Mouse (Mus musculus) thymus, adult 2 months (tissue): ENCODE data around the gene Tspan32. TPM values are rescaled to one million over a fixed set of nuclear protein-coding genes. Genes with fewer than 3 reads are reported as not detected.

Source experiments
- DNase-seq: peaks from one replicate; pipeline ENCODE4 v3.0.0; 2021
- H3K27ac ChIP-seq: fragments of 200-500 bp; 2 replicates; pipeline ENCODE4 v1.5.1; 2012; ENCODE audit warnings: low read length, control low read depth; ENCODE audit not compliant: control insufficient read depth, insufficient read depth
- H3K27me3 ChIP-seq: fragments of 200-500 bp; 2 replicates; pipeline ENCODE4 v1.6.1; 2012; ENCODE audit warnings: mild to moderate bottlenecking, low read length, moderate library complexity, mixed read lengths; ENCODE audit not compliant: control insufficient read depth, insufficient read depth
- H3K36me3 ChIP-seq: fragments of 200-500 bp; 2 replicates; pipeline ENCODE4 v1.6.1; 2012; ENCODE audit warnings: mild to moderate bottlenecking, low read length, moderate library complexity; ENCODE audit not compliant: control insufficient read depth, insufficient read depth
- H3K4me1 ChIP-seq: fragments of 200-500 bp; replicated peaks from 2 replicates; pipeline ENCODE4 v1.6.1; 2012; ENCODE audit warnings: low read length; ENCODE audit not compliant: control insufficient read depth, insufficient read depth
- H3K4me3 ChIP-seq: fragments of 200-500 bp; 2 replicates; pipeline ENCODE4 v1.5.1; 2012; ENCODE audit warnings: mild to moderate bottlenecking, low read length, control low read depth, moderate library complexity; ENCODE audit not compliant: control insufficient read depth, insufficient read depth
- CTCF ChIP-seq: fragments of 200-500 bp; IDR thresholded peaks from 2 replicates; pipeline ENCODE4 v1.5.1; 2012; ENCODE audit warnings: mild to moderate bottlenecking, control low read depth, low read length, moderate library complexity, borderline replicate concordance; ENCODE audit not compliant: control insufficient read depth, poor library complexity, insufficient read depth; ENCODE audit errors: extremely low read depth
- POLR2A ChIP-seq: fragments of 200-500 bp; IDR thresholded peaks from 2 replicates; pipeline ENCODE4 v1.6.1; 2012; ENCODE audit warnings: mild to moderate bottlenecking, low read length, control low read depth, moderate library complexity; ENCODE audit not compliant: control insufficient read depth, poor library complexity, insufficient read depth; ENCODE audit errors: extremely low read depth
- WGBS: fragments of 180-500 bp; shearing (Covaris S2); methylation state at CpG from one replicate; pipeline ENCODE4 v1.1.7; 2018; 5-methylcytosine and 5-hydroxymethylcytosine counted together
- polyA plus RNA-seq: library from polyadenylated mRNA; depleted of rRNA; stranded (reverse); fragments of >200 nt; gene quantifications from 2 replicates; pipeline ENCODE4 v1.2.3, GENCODE M21; 2012

The Tspan32 gene
- polyA plus RNA-seq, 1 experiment: 92.3 TPM

- no peak for DNase-seq
- WGBS: 93% methylated on average over 5 of the region's 5 CpGs
- TF ChIP-seq POLR2A (no peak), CTCF (no peak)
- H3K27me3 ChIP-seq: no peaks in the 10 kb centered on the region
- H3K36me3 ChIP-seq: no peaks in the 10 kb centered on the region
- no peak overlapping the region for H3K4me3 ChIP-seq
- peaks cover 28% of the 10 kb centered on the region for H3K4me1 ChIP-seq
- H3K27ac ChIP-seq: no peak overlapping the region
These were observed 7.5 kb downstream of the Tspan32 start for GRCm38 (mm10) chr7:143012230-143012875.

DNA sequence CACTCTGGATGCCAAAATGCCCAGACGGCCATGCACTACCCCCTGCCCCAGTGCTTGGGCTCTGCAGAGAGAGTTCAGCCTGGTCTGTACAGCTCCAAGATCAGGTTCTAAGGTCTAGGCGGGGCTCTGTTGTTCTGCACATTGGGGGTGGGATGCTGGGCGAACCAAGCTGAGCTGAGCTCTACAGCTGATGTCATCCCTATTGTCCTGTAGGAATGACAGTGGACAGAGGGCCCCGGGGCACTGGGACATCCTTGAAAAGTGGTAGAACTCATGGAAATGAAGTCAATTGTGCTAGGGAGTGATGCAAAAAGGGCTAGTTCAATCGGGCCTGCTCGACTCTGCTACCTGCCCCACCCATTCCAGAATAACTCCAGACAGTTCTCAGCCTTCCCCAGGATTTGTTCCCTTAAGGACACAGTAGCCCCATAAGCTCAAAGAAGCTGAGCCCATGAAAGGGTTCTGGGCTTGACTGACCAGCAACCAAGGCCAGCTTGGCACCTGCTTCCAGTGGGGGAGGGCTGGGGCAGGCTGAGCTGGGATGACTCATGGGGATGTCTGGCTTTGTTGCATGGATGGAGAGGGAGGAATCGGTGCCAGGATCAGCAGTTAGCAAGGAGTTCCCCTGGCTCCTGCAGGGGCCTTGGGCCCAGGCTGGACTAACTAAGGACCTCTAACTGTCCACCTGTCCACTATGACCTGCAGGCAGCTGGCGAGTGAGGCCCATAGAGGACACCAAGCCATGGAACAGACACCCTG lies 8.8 kb downstream of the Tspan32 start:
- 94% methylated on average over 8 of the region's 8 CpGs for WGBS
- no peaks in the 10 kb centered on the region for H3K36me3 ChIP-seq
- no peak overlapping the region for H3K4me3 ChIP-seq
- H3K27ac ChIP-seq: no peak overlapping the region
- no peaks in the 10 kb centered on the region for H3K27me3 ChIP-seq
- TF ChIP-seq CTCF (no peak), POLR2A (no peak)
- no peak for DNase-seq
- peaks cover 17% of the 10 kb centered on the region for H3K4me1 ChIP-seq

- H3K4me3 ChIP-seq: no peak overlapping the region
- 90% methylated on average over 7 of the region's 7 CpGs for WGBS
- peaks cover 4% of the 10 kb centered on the region for H3K4me1 ChIP-seq
- no peaks in the 10 kb centered on the region for H3K36me3 ChIP-seq
- H3K27ac ChIP-seq: no peak overlapping the region
- no peak for DNase-seq
- TF ChIP-seq CTCF (no peak), POLR2A (no peak)
- no peaks in the 10 kb centered on the region for H3K27me3 ChIP-seq
These were observed 10.2 kb downstream of the Tspan32 start for GRCm38 (mm10) chr7:143014862-143015659.

DNA sequence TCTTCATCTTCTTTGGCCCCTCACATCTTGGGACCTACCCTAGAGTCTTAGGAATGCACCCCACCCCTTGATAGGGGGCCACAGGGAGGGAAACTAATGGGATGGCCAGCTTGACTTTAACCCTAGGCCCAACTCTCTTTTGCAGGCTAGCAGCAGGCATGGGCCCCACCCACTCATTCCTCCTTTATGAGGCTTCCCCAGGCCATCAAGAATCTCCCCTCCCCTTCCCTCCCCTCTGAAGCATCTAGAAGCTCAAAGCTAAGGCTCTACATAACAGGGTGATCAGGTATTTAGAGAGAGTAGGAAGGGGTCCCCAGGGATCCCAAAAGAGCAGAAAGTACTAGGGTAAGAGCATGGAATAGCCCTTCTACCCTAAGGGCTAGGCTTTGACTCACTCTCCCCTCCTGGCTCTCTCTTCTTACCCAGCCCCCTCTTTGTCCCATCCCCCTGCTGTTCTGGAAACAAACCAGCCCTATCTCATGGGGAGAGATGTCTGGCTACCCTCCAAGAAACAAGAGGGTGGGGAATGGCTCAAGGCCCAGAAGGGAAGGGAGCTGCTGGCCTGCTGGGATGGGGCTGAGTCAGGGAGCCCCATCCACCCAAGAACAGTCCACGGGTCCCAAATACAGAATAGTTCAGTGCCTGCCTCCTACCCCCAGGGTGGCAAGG lies 11.0 kb downstream of the Tspan32 start:
- Histone ChIP-seq H3K4me1 (no peaks in the 10 kb centered on the region), H3K27ac (no peak overlapping the region), H3K4me3 (no peak overlapping the region), H3K27me3 (no peaks in the 10 kb centered on the region), H3K36me3 (no peaks in the 10 kb centered on the region)
- TF ChIP-seq CTCF (no peak), POLR2A (no peak)
- 83% methylated on average over 1 of the region's 1 CpGs for whole genome bisulfite sequencing
- DNase-seq: no peak

GRCm38 (mm10) chr7:143016424-143017142 lies 11.7 kb downstream of the Tspan32 start:
- no peak for DNase-seq
- 79% methylated on average over 9 of the region's 9 CpGs for WGBS
- Histone ChIP-seq H3K4me3 (no peak overlapping the region), H3K27me3 (no peaks in the 10 kb centered on the region), H3K36me3 (no peaks in the 10 kb centered on the region), H3K27ac (no peak overlapping the region), H3K4me1 (no peaks in the 10 kb centered on the region)
- no peak for TF ChIP-seq POLR2A
- TF ChIP-seq CTCF: no peak
